Mouse (Mus musculus) hindbrain, embryonic 13.5 days (tissue): ENCODE data around the gene Cfap70. TPM values are rescaled to one million over a fixed set of nuclear protein-coding genes. Genes with fewer than 3 reads are reported as not detected.
A peak's percentile ranks its signal among the peaks of the same experiment; 100 is the strongest.

ENCODE experiments used
- ATAC-seq: fragments of 200-750 bp; cut with Nextera tagmentation; 2 replicates; pipeline ENCODE4 v1.8.0; 2017; ENCODE audit warnings: moderate TSS enrichment; ENCODE audit not compliant: low FRiP score
- H3K27ac ChIP-seq: fragments of 300-500 bp; sonication (generic); 2 replicates; pipeline ENCODE4 v1.5.1; 2015; ENCODE audit warnings: inconsistent platforms, mild to moderate bottlenecking, moderate library complexity
- H3K27me3 ChIP-seq: fragments of 300-500 bp; sonication (generic); 2 replicates; pipeline ENCODE4 v1.6.1; 2015; ENCODE audit warnings: mild to moderate bottlenecking, inconsistent platforms
- H3K36me3 ChIP-seq: fragments of 300-500 bp; sonication (generic); 2 replicates; pipeline ENCODE4 v1.6.1; 2015; ENCODE audit warnings: mild to moderate bottlenecking, inconsistent platforms
- H3K4me1 ChIP-seq: fragments of 300-500 bp; sonication (generic); replicated peaks from 2 replicates; pipeline ENCODE4 v1.6.1; 2015; ENCODE audit warnings: inconsistent platforms
- H3K4me2 ChIP-seq: fragments of 300-500 bp; sonication (generic); 2 replicates; pipeline ENCODE4 v1.6.1; 2015; ENCODE audit warnings: inconsistent platforms, mild to moderate bottlenecking, moderate library complexity
- H3K4me3 ChIP-seq: fragments of 300-500 bp; sonication (generic); 2 replicates; pipeline ENCODE4 v1.5.1; 2015; ENCODE audit warnings: mild to moderate bottlenecking, inconsistent platforms
- H3K9ac ChIP-seq: fragments of 300-500 bp; sonication (generic); 2 replicates; pipeline ENCODE4 v1.6.1; 2015; ENCODE audit warnings: mild to moderate bottlenecking, inconsistent platforms
- H3K9me3 ChIP-seq: fragments of 300-500 bp; sonication (generic); 2 replicates; pipeline ENCODE4 v1.6.1; 2016; ENCODE audit warnings: inconsistent platforms
- WGBS: fragments of 180-500 bp; shearing (Covaris S2); methylation state at CpG from one replicate; pipeline ENCODE4 v1.1.7; 2015; 5-methylcytosine and 5-hydroxymethylcytosine counted together
- polyA plus RNA-seq: library from polyadenylated mRNA; unstranded; fragments of >200 nt; fragmentation: Nextera tagmentation; extraction: Ambion mirVana; gene quantifications from 2 replicates; pipeline ENCODE4 v1.2.1, GENCODE M21; 2015

The Cfap70 gene
- polyA plus RNA-seq, 1 experiment from 2014 or later = 2.2 TPM

GRCm38 (mm10) chr14:20400071-20400470 lies 52.0 kb downstream of the Cfap70 start:
- WGBS = 50% methylated on average over 1 of the region's 1 CpGs
- Histone ChIP-seq H3K36me3 (no peaks in the 10 kb centered on the region), H3K4me2 (no peak overlapping the region), H3K4me1 (no peaks in the 10 kb centered on the region), H3K27me3 (no peaks in the 10 kb centered on the region), H3K9ac (no peak overlapping the region), H3K27ac (no peak overlapping the region), H3K9me3 (no peaks in the 10 kb centered on the region), H3K4me3 (no peak overlapping the region)
- ATAC-seq = no peak

GRCm38 (mm10) chr14:20398864-20399263 lies 53.2 kb downstream of the Cfap70 start:
- Histone ChIP-seq H3K36me3 (no peaks in the 10 kb centered on the region), H3K27me3 (no peaks in the 10 kb centered on the region), H3K27ac (no peak overlapping the region), H3K4me1 (peaks cover 4% of the 10 kb centered on the region; the same call in 1 of the 2 replicates), H3K9me3 (no peaks in the 10 kb centered on the region), H3K4me3 (no peak overlapping the region), H3K9ac (no peak overlapping the region), H3K4me2 (no peak overlapping the region)
- ATAC-seq = no peak
- 52% methylated on average over 4 of the region's 4 CpGs for WGBS

GRCm38 (mm10) chr14:20397220-20397619 lies 54.8 kb downstream of the Cfap70 start:
- 85% methylated on average over 9 of the region's 9 CpGs for WGBS
- H3K27me3 ChIP-seq = no peaks in the 10 kb centered on the region
- no peak for ATAC-seq
- H3K36me3 ChIP-seq = no peaks in the 10 kb centered on the region
- H3K4me1 ChIP-seq = peaks cover 11% of the 10 kb centered on the region
- no peak overlapping the region for H3K4me2 ChIP-seq
- H3K27ac ChIP-seq = no peak overlapping the region
- H3K9me3 ChIP-seq = no peaks in the 10 kb centered on the region
- no peak overlapping the region for H3K4me3 ChIP-seq
- H3K9ac ChIP-seq = no peak overlapping the region

- peaks cover 23% of the 10 kb centered on the region for H3K4me1 ChIP-seq
- no peaks in the 10 kb centered on the region for H3K27me3 ChIP-seq
- peak within 1 kb of the TSS; percentile 89 for H3K27ac ChIP-seq
- ATAC-seq = peak; percentile 95
- H3K9me3 ChIP-seq = no peaks in the 10 kb centered on the region
- H3K36me3 ChIP-seq = peaks cover 18% of the 10 kb centered on the region
- WGBS = under 1% methylated on average over 68 of the region's 68 CpGs
- peak within 1 kb of the TSS; percentile 72 for H3K4me3 ChIP-seq
- H3K9ac ChIP-seq = peak within 1 kb of the TSS; percentile 88
- H3K4me2 ChIP-seq = peak within 1 kb of the TSS; percentile 61
Measured at GRCm38 (mm10) chr14:20393205-20393913, 58.7 kb downstream of the Cfap70 start, which contains the start of gene Mrps16. TSS of gene Mrps16 (minus strand) at chr14:20393634.

GRCm38 (mm10) chr14:20392326-20392725 lies 59.7 kb downstream of the Cfap70 start:
- Histone ChIP-seq H3K4me1 (peaks cover 34% of the 10 kb centered on the region), H3K9me3 (no peaks in the 10 kb centered on the region), H3K4me3 (no peak overlapping the region), H3K4me2 (peak overlapping the region; percentile 61; the same call in 1 of the 2 replicates), H3K36me3 (peaks cover 20% of the 10 kb centered on the region), H3K27me3 (no peaks in the 10 kb centered on the region), H3K27ac (no peak overlapping the region), H3K9ac (no peak overlapping the region)
- ATAC-seq = no peak
- 80% methylated on average over 4 of the region's 4 CpGs for WGBS

- peaks cover 29% of the 10 kb centered on the region for H3K36me3 ChIP-seq
- no peaks in the 10 kb centered on the region for H3K9me3 ChIP-seq
- WGBS = 89% methylated on average over 8 of the region's 8 CpGs
- no peaks in the 10 kb centered on the region for H3K27me3 ChIP-seq
- H3K4me2 ChIP-seq = peak overlapping the region; percentile 81
- ATAC-seq = no peak
- H3K27ac ChIP-seq = no peak overlapping the region; the same call in 1 of the 2 replicates
- H3K4me3 ChIP-seq = peak overlapping the region; percentile 68
- H3K4me1 ChIP-seq = peaks cover 49% of the 10 kb centered on the region
- H3K9ac ChIP-seq = peak overlapping the region; percentile 79
Measured at GRCm38 (mm10) chr14:20389446-20390079, 62.5 kb downstream of the Cfap70 start.

- peak; percentile 73 for ATAC-seq
- H3K9ac ChIP-seq = peak within 1 kb of the TSS; percentile 79
- H3K27me3 ChIP-seq = no peaks in the 10 kb centered on the region
- H3K4me1 ChIP-seq = peaks cover 45% of the 10 kb centered on the region
- H3K4me2 ChIP-seq = peak within 1 kb of the TSS; percentile 81
- H3K9me3 ChIP-seq = no peaks in the 10 kb centered on the region
- WGBS = under 1% methylated on average over 59 of the region's 59 CpGs
- H3K36me3 ChIP-seq = peaks cover 37% of the 10 kb centered on the region
- peak within 1 kb of the TSS; percentile 87 for H3K27ac ChIP-seq
- peak within 1 kb of the TSS; percentile 68 for H3K4me3 ChIP-seq
Measured at GRCm38 (mm10) chr14:20388441-20389129, 63.4 kb downstream of the Cfap70 start, which contains the start of gene Dnajc9. TSS of gene Dnajc9 (minus strand) at chr14:20388910.

- WGBS = 93% methylated on average over 9 of the region's 9 CpGs
- no peaks in the 10 kb centered on the region for H3K4me1 ChIP-seq
- H3K27me3 ChIP-seq = no peaks in the 10 kb centered on the region
- H3K27ac ChIP-seq = no peak overlapping the region
- ATAC-seq = no peak
- H3K4me2 ChIP-seq = no peak overlapping the region
- H3K36me3 ChIP-seq = peaks cover 80% of the 10 kb centered on the region
- H3K9me3 ChIP-seq = no peaks in the 10 kb centered on the region
- no peak overlapping the region for H3K4me3 ChIP-seq
- H3K9ac ChIP-seq = no peak overlapping the region
Measured at GRCm38 (mm10) chr14:20379753-20380430, 72.1 kb downstream of the Cfap70 start.

- no peaks in the 10 kb centered on the region for H3K27me3 ChIP-seq
- no peaks in the 10 kb centered on the region for H3K4me1 ChIP-seq
- WGBS = 93% methylated on average over 5 of the region's 5 CpGs
- peaks cover 80% of the 10 kb centered on the region for H3K36me3 ChIP-seq
- H3K9me3 ChIP-seq = no peaks in the 10 kb centered on the region
- H3K27ac ChIP-seq = no peak overlapping the region
- ATAC-seq = no peak
- H3K4me3 ChIP-seq = no peak overlapping the region
- no peak overlapping the region for H3K4me2 ChIP-seq
- H3K9ac ChIP-seq = no peak overlapping the region
Measured at GRCm38 (mm10) chr14:20379087-20379640, 72.9 kb downstream of the Cfap70 start.

GRCm38 (mm10) chr14:20378313-20379061 lies 73.5 kb downstream of the Cfap70 start:
- 47% methylated on average over 13 of the region's 13 CpGs for WGBS

GRCm38 (mm10) chr14:20377112-20377521 lies 74.9 kb downstream of the Cfap70 start:
- Histone ChIP-seq H3K4me2 (no peak overlapping the region), H3K27ac (no peak overlapping the region), H3K36me3 (peaks cover 77% of the 10 kb centered on the region), H3K9ac (no peak overlapping the region), H3K4me1 (no peaks in the 10 kb centered on the region), H3K4me3 (no peak overlapping the region), H3K9me3 (no peaks in the 10 kb centered on the region), H3K27me3 (no peaks in the 10 kb centered on the region)
- no peak for ATAC-seq
- WGBS = 90% methylated on average over 4 of the region's 4 CpGs

More at GRCm38 (mm10) chr14:20378313-20379061, 73.5 kb downstream of the Cfap70 start:
- H3K27me3 ChIP-seq = no peaks in the 10 kb centered on the region
- no peaks in the 10 kb centered on the region for H3K4me1 ChIP-seq
- no peak overlapping the region for H3K9ac ChIP-seq
- H3K27ac ChIP-seq = no peak overlapping the region
- ATAC-seq = no peak
- H3K36me3 ChIP-seq = peaks cover 80% of the 10 kb centered on the region
- H3K9me3 ChIP-seq = no peaks in the 10 kb centered on the region
- H3K4me2 ChIP-seq = no peak overlapping the region
- no peak overlapping the region for H3K4me3 ChIP-seq
